Mouse (Mus musculus): ENCODE measurements at regions not wholly inside any gene's neighbourhood (a gene's known extent, or its start where the extent isn't known, plus 50 kb on each side); places are given as distances from the start of the nearest gene placed in this dataset.

DNA sequence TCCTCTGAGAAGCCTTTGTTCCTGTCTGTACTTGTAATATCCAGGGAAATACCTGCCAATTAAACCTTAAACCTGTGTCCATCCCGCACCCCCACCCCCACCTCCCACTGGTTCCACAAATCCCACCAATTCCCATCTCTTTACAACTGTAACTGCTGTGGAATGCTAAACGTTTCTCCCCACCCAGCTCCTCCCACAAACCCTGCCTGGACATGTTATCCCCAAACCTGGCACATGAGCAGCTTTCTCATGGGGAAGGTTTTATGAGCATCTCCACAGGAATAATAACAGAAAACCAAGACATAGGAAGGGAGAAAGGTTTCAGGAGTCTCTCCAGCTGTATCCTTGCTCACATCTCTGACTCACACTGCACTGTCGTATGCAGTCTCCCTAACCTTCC is 156.8 kb upstream of the Lpp start:
- TF ChIP-seq GATA1 (IDR thresholded peaks at IDR 0.05; ENCODE audit: borderline replicate concordance, low read length) (no peak), FLI1 (IDR thresholded peaks at IDR 0.05; ENCODE audit: low read length) (no peak)
